Mouse (Mus musculus): Measurements from ENCODE around the gene Trex1.

The Trex1 gene

GRCm38 (mm10) chr9:109090446-109090845 lies 30.9 kb upstream of the Trex1 start:
- no peak for DNase-seq (ENCODE audit: extremely low spot score, low read depth, low spot score)

GRCm38 (mm10) chr9:109087987-109088386 lies 28.5 kb upstream of the Trex1 start:
- DNase-seq (ENCODE audit: extremely low spot score, low read depth, low spot score), result no peak

- DNase-seq (ENCODE audit: extremely low spot score, low read depth, low spot score), result no peak
These were observed 25.4 kb upstream of the Trex1 start for GRCm38 (mm10) chr9:109084922-109085321.

DNA sequence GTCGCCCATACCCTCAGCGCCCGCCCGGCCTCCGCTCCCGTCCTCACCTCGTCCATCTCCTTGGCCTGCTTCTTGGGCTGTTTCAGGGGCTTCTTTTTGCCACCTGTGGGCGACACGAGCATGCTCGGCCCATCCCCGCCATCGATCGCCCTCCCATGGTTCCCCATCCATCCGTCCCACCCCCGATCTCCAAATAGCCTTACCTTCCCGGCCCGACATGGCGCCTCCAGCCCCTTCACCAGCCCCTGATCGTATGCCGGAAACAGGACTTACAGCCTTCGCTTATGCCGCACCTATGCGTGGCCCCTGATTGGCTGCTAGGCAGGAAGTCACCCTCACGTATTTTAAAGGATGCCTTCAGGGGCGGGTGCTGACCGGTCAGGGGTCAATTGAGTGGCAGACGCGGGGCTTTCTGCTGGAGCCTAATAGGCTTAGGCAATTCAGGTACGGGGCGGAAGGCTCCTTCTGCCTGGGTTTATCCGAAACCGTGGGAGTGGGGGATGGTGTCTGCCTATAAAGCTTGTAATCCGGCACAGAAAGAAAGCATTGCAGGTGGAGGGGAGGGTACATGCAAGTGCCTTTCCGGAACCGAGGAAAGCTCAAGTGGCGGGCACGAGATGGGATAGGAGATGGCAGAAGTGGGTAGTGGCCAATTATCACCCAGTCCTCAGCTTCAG lies 22.7 kb upstream of the Trex1 start, which contains the start of the genes Ccdc51 and Tma7:
Gene Ccdc51, plus strand, starts transcription at position 370 of the 677 bp plus-strand sequence.
Gene Tma7, minus strand, starts transcription at position 464 of the 677 bp plus-strand sequence.
- no peak for DNase-seq (ENCODE audit: extremely low spot score, low read depth, low spot score)

DNA sequence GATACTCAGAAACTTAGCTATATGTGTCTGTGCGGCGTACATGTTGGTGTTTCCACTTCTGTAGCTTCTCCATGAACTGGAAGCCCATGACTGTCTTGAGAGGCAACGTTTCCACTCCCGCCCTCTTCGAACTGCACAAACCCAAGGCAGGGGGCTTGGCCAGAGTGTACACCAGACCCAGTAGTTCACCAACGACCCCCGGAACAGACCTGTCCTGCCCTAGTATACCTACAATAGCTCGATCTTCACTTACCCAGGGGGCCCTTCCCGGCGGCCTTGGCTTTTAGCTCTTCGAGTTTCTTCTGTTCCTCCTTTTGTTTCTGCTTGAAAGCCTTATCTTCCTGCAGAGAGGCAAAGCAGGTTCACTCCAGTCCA lies 22.2 kb upstream of the Trex1 start:
- DNase-seq (ENCODE audit: extremely low spot score, low read depth, low spot score), result no peak

DNA sequence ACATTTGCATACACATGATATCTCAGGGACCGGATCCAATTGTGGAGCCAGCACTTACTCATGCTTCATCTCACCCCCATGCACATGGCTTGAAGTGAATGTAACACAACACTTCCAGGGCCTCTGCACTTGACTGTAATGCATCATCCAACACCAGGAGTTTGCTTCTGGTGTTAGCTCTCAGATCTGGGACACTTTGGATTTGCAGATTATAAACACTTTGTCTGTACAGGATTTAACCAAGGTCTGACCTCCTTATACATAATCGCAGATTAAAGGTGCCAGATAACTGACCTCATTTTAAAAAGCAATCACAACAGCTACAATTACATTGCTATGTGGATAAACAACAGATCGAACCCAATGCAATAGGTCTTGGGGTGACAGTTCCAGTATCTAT lies 21.0 kb upstream of the Trex1 start:
- DNase-seq (ENCODE audit: extremely low spot score, low read depth, low spot score), result no peak

- no peak for DNase-seq (ENCODE audit: extremely low spot score, low read depth, low spot score)
These were observed 14.4 kb upstream of the Trex1 start, which contains the start of gene Atrip for GRCm38 (mm10) chr9:109073661-109074573. Atrip (minus strand) TSS chr9:109074124.

GRCm38 (mm10) chr9:109068095-109068735 lies 8.7 kb upstream of the Trex1 start:
- DNase-seq (ENCODE audit: extremely low spot score, low read depth, low spot score), result no peak

- DNase-seq (ENCODE audit: extremely low spot score, low read depth, low spot score), result no peak
These were observed 1.4 kb upstream of the Trex1 start for GRCm38 (mm10) chr9:109060898-109061295.

GRCm38 (mm10) chr9:109060184-109060897 lies 807 bp upstream of the Trex1 start:
- DNase-seq (ENCODE audit: extremely low spot score, low read depth, low spot score), result no peak

DNA sequence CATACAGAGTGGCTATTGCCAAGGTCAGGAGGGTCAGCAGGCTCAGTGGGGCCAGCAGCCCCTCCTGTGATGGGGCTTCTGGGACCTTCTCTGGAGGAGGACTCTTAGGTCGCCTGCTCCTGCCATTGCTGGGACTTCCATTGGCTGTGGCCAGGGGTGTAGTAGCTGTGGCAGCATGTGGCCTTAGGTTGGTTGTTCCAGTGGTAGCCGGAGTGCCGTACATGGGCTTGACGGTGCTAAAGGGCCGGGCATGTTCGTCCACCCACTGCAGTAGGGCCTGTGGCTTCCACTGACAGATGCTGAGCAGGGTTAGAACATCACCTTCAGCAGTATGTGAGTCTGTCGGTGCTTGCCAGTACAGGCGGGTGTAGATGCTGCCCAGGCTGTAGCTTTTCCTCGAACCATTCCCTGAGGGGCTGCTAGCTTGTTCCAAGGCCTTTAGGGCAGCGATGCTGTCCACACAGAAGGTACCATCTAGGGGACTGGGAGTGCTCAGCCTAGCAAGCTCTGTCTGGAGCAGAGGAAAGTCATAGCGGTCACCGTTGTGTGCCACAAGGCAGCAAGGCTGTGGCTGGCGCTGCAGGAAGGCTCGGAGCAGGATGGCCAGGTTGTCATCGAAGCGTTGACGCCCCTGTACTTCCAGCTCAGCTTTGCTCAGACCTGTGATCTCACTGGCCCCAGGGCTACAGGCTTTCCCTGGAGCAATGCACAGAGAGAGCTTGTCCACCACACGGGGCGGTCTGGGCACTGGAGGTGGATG lies 1.3 kb downstream of the Trex1 start:
- no peak for DNase-seq (ENCODE audit: extremely low spot score, low read depth, low spot score)

GRCm38 (mm10) chr9:109057543-109057942 lies 2.0 kb downstream of the Trex1 start:
- no peak for DNase-seq (ENCODE audit: extremely low spot score, low read depth, low spot score)

GRCm38 (mm10) chr9:109056916-109057315 lies 2.6 kb downstream of the Trex1 start:
- no peak for DNase-seq (ENCODE audit: extremely low spot score, low read depth, low spot score)

GRCm38 (mm10) chr9:109056081-109056690 lies 3.3 kb downstream of the Trex1 start:
- DNase-seq (ENCODE audit: extremely low spot score, low read depth, low spot score), result no peak

- no peak for DNase-seq (ENCODE audit: extremely low spot score, low read depth, low spot score)
These were observed 4.1 kb downstream of the Trex1 start for GRCm38 (mm10) chr9:109055271-109056030.

- DNase-seq (ENCODE audit: extremely low spot score, low read depth, low spot score), result no peak
These were observed 4.8 kb downstream of the Trex1 start for GRCm38 (mm10) chr9:109054712-109055111.

DNA sequence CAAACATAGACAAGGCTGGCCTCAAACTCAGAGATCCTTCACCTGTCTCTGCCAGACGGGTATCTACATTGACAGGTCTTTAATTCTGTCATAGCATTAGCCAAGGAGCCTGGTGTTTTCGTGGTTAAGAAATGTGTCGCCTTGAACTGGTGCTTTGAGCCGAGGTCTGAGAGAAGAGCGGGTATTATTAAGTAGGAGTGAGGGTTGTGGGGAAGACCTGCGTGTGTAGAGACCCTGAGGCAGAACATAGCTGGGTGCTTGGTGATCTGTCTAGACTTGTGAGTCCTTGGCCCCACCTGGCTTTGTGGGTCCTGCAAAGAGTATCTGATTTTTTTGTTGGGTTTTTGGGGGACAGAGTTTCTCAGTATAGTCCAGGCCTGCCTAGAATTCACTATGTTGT lies 5.7 kb downstream of the Trex1 start:
- no peak for DNase-seq (ENCODE audit: extremely low spot score, low read depth, low spot score)

- no peak for DNase-seq (ENCODE audit: extremely low spot score, low read depth, low spot score)
These were observed 6.2 kb downstream of the Trex1 start for GRCm38 (mm10) chr9:109053366-109053765.

All from hindlimb bud, embryonic 11.5 days (tissue).